Mouse (Mus musculus) G1E-ER4 (cell line): Measurements from ENCODE around the gene Ccdc30. TPM values are rescaled to one million over a fixed set of nuclear protein-coding genes. Genes with fewer than 3 reads are reported as not detected.

ENCODE experiments used
- GATA1 ChIP-seq: IDR thresholded peaks from one replicate; pipeline ENCODE4 v1.8.0; 2012; ENCODE audit warnings: low read length, inconsistent platforms
- polyA plus RNA-seq: library from polyadenylated mRNA; stranded (reverse); fragments of >175 nt; gene quantifications from 2 replicates; pipeline ENCODE4 v1.2.3, GENCODE M21; 2012

Ccdc30 gene
- polyA plus RNA-seq, 1 experiment = not detected

DNA sequence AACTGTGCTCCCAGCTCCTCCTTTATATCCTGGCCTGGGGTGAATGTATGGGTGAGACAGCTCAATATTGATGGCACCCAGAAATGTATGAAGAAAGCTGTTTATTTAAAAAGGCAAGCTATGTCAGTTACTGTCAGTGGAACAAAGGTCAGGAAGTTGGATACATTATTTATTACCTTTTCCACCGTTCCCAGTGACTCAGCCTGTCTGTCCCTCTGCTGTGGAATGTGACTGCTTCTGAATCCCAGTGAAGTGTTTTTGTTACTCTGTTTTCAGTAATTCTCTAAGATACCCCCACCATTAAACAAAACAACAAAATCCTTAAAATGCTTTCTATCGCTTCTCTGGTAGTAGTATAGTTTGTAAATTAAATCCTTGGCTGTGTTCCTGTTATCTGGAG lies 10.3 kb upstream of the Ccdc30 start:
- no peak for TF ChIP-seq GATA1

DNA sequence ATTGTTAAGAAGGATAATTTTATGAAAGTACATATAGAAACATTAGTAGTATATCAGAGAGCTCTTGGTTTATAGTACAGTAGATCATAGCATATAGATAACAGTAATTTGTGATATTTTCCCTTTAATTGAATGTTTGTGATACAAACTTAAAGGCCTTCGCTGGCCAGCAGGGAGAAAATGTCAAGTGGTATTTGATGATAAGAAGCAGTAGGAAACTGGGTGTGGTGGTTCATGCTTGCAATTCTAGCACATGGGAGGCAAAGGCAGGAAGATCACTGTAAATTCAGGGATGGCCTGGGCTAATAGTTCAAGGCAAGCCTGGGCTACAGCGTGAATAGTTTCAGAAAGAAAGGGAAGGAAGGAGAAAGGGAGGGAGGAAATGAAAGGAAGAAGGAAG lies 9.8 kb upstream of the Ccdc30 start:
- TF ChIP-seq GATA1 = no peak

GRCm38 (mm10) chr4:119422294-119422964 lies 7.1 kb upstream of the Ccdc30 start, which contains the start of the genes Ppcs and Zmynd12:
TSS of gene Ppcs (minus strand) at chr4:119422420.
TSS of gene Zmynd12 (plus strand) at chr4:119422814.
- no peak for TF ChIP-seq GATA1

DNA sequence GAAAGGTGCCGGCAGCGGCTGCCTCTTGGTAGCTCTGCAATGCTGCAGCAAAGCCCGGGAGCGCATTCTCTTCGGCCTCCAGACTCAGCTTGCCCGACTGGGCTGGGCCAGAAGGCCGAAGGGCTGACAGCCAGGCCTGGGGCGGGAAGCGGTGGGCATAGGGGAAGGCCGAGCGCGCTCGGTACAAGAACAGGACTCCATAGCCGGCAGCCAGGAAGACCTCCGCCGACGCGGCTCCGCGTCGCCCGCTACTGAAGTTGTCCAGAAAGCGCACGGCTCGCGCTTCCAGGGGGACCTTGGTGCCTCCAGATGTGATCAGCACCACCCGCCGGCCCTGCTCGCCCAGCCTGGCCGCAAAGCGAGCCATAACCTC lies 6.6 kb upstream of the Ccdc30 start:
- TF ChIP-seq GATA1 = no peak

- no peak for TF ChIP-seq GATA1
These were observed 5.9 kb upstream of the Ccdc30 start for GRCm38 (mm10) chr4:119421191-119421590.

DNA sequence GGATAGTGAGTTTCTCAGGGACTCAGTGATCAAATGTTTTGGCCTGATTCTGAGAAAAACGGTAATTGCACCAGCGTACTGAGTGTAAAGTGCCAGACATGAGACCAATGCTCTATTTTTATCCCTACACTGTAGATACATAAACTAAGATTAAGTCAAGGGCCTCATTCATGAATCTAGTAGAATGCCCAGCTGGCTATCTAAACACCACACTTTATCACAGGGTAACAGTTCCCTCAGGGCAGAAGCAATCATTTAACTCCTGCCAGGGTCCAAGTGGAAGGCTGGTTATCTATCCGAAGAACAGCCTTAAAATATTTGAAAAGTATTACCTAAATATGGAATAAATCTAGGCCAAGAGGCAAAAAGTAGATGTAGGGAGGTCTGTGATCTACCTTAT lies 2.6 kb upstream of the Ccdc30 start:
- peak; percentile 87 for TF ChIP-seq GATA1

DNA sequence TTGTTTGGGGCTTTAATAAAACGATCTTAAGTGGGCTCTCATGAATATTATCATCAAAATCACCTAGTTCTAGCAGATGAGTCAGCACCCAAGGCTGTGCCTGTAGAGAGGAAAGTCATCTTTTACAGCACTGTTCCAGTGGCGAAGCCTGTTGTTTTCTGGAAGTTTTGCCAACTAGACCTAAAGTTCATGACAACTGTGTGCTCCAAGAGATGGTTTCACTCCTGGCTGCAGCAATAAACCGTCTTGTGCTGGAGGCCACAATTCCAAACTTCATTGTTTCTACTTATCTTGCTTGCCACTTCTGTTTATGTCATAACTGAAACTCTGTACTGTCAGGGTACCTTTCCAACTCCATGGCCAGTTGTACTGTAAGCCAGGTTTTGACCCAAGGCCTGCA lies 1.9 kb upstream of the Ccdc30 start:
- TF ChIP-seq GATA1 = no peak

GRCm38 (mm10) chr4:119412791-119413190 lies 2.5 kb downstream of the Ccdc30 start:
- TF ChIP-seq GATA1 = no peak

GRCm38 (mm10) chr4:119411877-119412650 lies 3.3 kb downstream of the Ccdc30 start:
- no peak for TF ChIP-seq GATA1

- no peak for TF ChIP-seq GATA1
These were observed 11.9 kb downstream of the Ccdc30 start for GRCm38 (mm10) chr4:119403431-119403830.

- TF ChIP-seq GATA1 = no peak
These were observed 14.4 kb downstream of the Ccdc30 start for GRCm38 (mm10) chr4:119400896-119401295.

GRCm38 (mm10) chr4:119398751-119399150 lies 16.6 kb downstream of the Ccdc30 start:
- no peak for TF ChIP-seq GATA1

GRCm38 (mm10) chr4:119390369-119390768 lies 25.0 kb downstream of the Ccdc30 start:
- no peak for TF ChIP-seq GATA1

GRCm38 (mm10) chr4:119389184-119389583 lies 26.1 kb downstream of the Ccdc30 start:
- no peak for TF ChIP-seq GATA1

DNA sequence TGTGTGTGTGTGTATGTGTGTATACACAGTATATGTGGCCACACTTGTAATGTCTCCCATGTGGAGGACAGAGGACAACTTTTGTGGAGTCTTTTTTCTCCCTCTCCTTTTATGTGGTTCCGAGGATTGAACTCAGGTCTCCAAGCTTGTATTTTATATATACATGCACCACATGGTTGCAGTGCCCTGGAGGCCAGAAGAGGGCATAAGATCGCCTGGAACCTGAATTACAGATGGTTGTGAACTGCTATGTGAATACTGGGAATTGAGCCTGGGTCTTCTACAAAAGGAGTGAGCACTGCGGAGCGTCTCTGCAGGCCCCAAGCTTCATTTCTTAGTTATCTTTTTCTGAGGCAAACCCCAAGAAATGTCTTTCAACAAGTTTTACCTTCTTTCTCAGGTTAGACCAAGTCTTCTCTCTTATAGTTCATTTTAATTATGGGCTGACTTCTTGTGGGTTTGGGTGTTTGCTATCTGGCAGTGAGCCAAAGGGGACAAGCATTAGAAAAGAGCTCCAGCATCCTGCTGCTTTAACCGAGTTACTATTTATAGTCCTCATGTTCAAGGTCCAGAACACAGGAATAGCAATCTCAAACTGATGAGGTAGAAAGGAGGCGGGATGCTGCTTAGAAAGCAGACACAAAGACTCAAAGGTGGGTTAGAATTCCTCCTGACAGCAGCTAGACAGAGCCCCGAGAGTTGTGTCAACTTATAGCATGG lies 33.7 kb downstream of the Ccdc30 start:
- TF ChIP-seq GATA1 = no peak

GRCm38 (mm10) chr4:119369460-119369859 lies 45.9 kb downstream of the Ccdc30 start:
- no peak for TF ChIP-seq GATA1
